Mouse (Mus musculus) stomach, embryonic 15.5 days (tissue): ENCODE measurements around the gene Col7a1. TPM values are rescaled to one million over a fixed set of nuclear protein-coding genes. Genes with fewer than 3 reads are reported as not detected.

Experiments used
- ATAC-seq: fragments of 200-750 bp; cut with Nextera tagmentation; 2 replicates; pipeline ENCODE4 v1.8.0; 2017; ENCODE audit warnings: low read depth, moderate number of reproducible peaks, moderate TSS enrichment; ENCODE audit not compliant: insufficient read depth, low FRiP score
- H3K27ac ChIP-seq: fragments of 300-500 bp; sonication (generic); 2 replicates; pipeline ENCODE4 v1.5.1; 2015; ENCODE audit warnings: mild to moderate bottlenecking, inconsistent platforms
- H3K27me3 ChIP-seq: fragments of 300-500 bp; sonication (generic); replicated peaks from 2 replicates; pipeline ENCODE4 v1.6.1; 2015; ENCODE audit warnings: inconsistent platforms
- H3K36me3 ChIP-seq: fragments of 300-500 bp; sonication (generic); 2 replicates; pipeline ENCODE4 v1.6.1; 2015; ENCODE audit warnings: inconsistent platforms
- H3K4me1 ChIP-seq: fragments of 300-500 bp; sonication (generic); 2 replicates; pipeline ENCODE4 v1.6.1; 2015; ENCODE audit warnings: inconsistent platforms
- H3K4me2 ChIP-seq: fragments of 300-500 bp; sonication (generic); 2 replicates; pipeline ENCODE4 v1.6.1; 2015; ENCODE audit warnings: mild to moderate bottlenecking, inconsistent platforms
- H3K4me3 ChIP-seq: fragments of 300-500 bp; sonication (generic); replicated peaks from 2 replicates; pipeline ENCODE4 v1.5.1; 2015; ENCODE audit warnings: inconsistent platforms
- H3K9ac ChIP-seq: fragments of 300-500 bp; sonication (generic); 2 replicates; pipeline ENCODE4 v1.6.1; 2015; ENCODE audit warnings: inconsistent platforms
- H3K9me3 ChIP-seq: fragments of 300-500 bp; sonication (generic); 2 replicates; pipeline ENCODE4 v1.6.1; 2016; ENCODE audit warnings: inconsistent platforms
- WGBS: fragments of 180-500 bp; shearing (Covaris S2); methylation state at CpG from one replicate; pipeline ENCODE4 v1.1.7; 2015; 5-methylcytosine and 5-hydroxymethylcytosine counted together
- polyA plus RNA-seq: library from polyadenylated mRNA; unstranded; fragments of >200 nt; fragmentation: Nextera tagmentation; extraction: Ambion mirVana; gene quantifications from 2 replicates; pipeline ENCODE4 v1.2.1, GENCODE M21; 2015

Gene Col7a1
- polyA plus RNA-seq = 5.9 and 6.6 TPM in 2 replicates

- WGBS = 13% methylated on average over 15 of the region's 15 CpGs
- peaks cover 21% of the 10 kb centered on the region for H3K36me3 ChIP-seq
- H3K27me3 ChIP-seq = 0 out of 2 replicates have a peak, but pooled peaks cover 7% of the 10 kb centered on the region
- no peak within 1 kb of the TSS for H3K27ac ChIP-seq
- no peak for ATAC-seq
- peak within 1 kb of the TSS; percentile 34 for H3K4me3 ChIP-seq
- H3K4me2 ChIP-seq = peak within 1 kb of the TSS; percentile 51
- 0 out of 2 replicates have a peak within 1 kb of the TSS, but pooled peaks have one; percentile 19 for H3K9ac ChIP-seq
- peaks cover 16% of the 10 kb centered on the region for H3K4me1 ChIP-seq
- H3K9me3 ChIP-seq = no peaks in the 10 kb centered on the region
These were observed at the start of gene Col7a1 for GRCm38 (mm10) chr9:108953081-108953636. Gene Col7a1, plus strand, starts transcription at chr9:108953586.

- H3K4me3 ChIP-seq = no peak overlapping the region
- H3K9me3 ChIP-seq = no peaks in the 10 kb centered on the region
- ATAC-seq = no peak
- 63% methylated on average over 6 of the region's 6 CpGs for WGBS
- no peaks in the 10 kb centered on the region for H3K4me1 ChIP-seq
- H3K27me3 ChIP-seq = no peaks in the 10 kb centered on the region
- no peaks in the 10 kb centered on the region for H3K36me3 ChIP-seq
- H3K27ac ChIP-seq = no peak overlapping the region
- H3K9ac ChIP-seq = no peak overlapping the region
- H3K4me2 ChIP-seq = no peak overlapping the region
These were observed 41.1 kb upstream of the Col7a1 start for GRCm38 (mm10) chr9:108912308-108912707.

- Histone ChIP-seq H3K4me2 (no peak overlapping the region), H3K9ac (no peak overlapping the region), H3K36me3 (no peaks in the 10 kb centered on the region), H3K4me3 (no peak overlapping the region), H3K9me3 (no peaks in the 10 kb centered on the region), H3K27ac (no peak overlapping the region), H3K4me1 (no peaks in the 10 kb centered on the region), H3K27me3 (no peaks in the 10 kb centered on the region)
- no peak for ATAC-seq
- WGBS = 79% methylated on average over 7 of the region's 7 CpGs
These were observed 40.2 kb upstream of the Col7a1 start for GRCm38 (mm10) chr9:108913161-108913560.

GRCm38 (mm10) chr9:108913621-108914020, 39.8 kb upstream of the Col7a1 start:
- WGBS = 61% methylated on average over 10 of the region's 10 CpGs
- Histone ChIP-seq H3K4me2 (no peak overlapping the region), H3K4me1 (no peaks in the 10 kb centered on the region), H3K36me3 (no peaks in the 10 kb centered on the region), H3K9me3 (no peaks in the 10 kb centered on the region), H3K9ac (no peak overlapping the region), H3K4me3 (no peak overlapping the region), H3K27me3 (no peaks in the 10 kb centered on the region), H3K27ac (no peak overlapping the region)
- ATAC-seq = no peak

GRCm38 (mm10) chr9:108914491-108914890, 38.9 kb upstream of the Col7a1 start, which contains the start of gene Tmem89:
Gene Tmem89, plus strand, starts transcription at chr9:108914619.
- H3K4me2 ChIP-seq = no peak within 1 kb of the TSS
- no peaks in the 10 kb centered on the region for H3K36me3 ChIP-seq
- no peak within 1 kb of the TSS for H3K4me3 ChIP-seq
- 71% methylated on average over 6 of the region's 6 CpGs for WGBS
- H3K9me3 ChIP-seq = no peaks in the 10 kb centered on the region
- no peaks in the 10 kb centered on the region for H3K4me1 ChIP-seq
- no peak within 1 kb of the TSS for H3K9ac ChIP-seq
- H3K27me3 ChIP-seq = no peaks in the 10 kb centered on the region
- H3K27ac ChIP-seq = no peak within 1 kb of the TSS
- no peak for ATAC-seq

GRCm38 (mm10) chr9:108925897-108926296, 27.5 kb upstream of the Col7a1 start:
- Histone ChIP-seq H3K36me3 (no peaks in the 10 kb centered on the region), H3K4me3 (no peak overlapping the region), H3K4me1 (no peaks in the 10 kb centered on the region), H3K27ac (no peak overlapping the region), H3K4me2 (no peak overlapping the region), H3K9me3 (no peaks in the 10 kb centered on the region), H3K27me3 (no peaks in the 10 kb centered on the region), H3K9ac (no peak overlapping the region)
- ATAC-seq = no peak
- 57% methylated on average over 8 of the region's 8 CpGs for WGBS

GRCm38 (mm10) chr9:108928424-108928823, 25.0 kb upstream of the Col7a1 start:
- WGBS = 85% methylated on average over 3 of the region's 3 CpGs
- no peak for ATAC-seq
- no peaks in the 10 kb centered on the region for H3K27me3 ChIP-seq
- H3K4me1 ChIP-seq = no peaks in the 10 kb centered on the region
- H3K9ac ChIP-seq = no peak overlapping the region
- H3K27ac ChIP-seq = no peak overlapping the region
- no peak overlapping the region for H3K4me3 ChIP-seq
- no peaks in the 10 kb centered on the region for H3K36me3 ChIP-seq
- H3K9me3 ChIP-seq = no peaks in the 10 kb centered on the region
- H3K4me2 ChIP-seq = no peak overlapping the region

- Histone ChIP-seq H3K4me2 (peak overlapping the region; percentile 39; the same call in 1 of the 2 replicates), H3K9ac (no peak overlapping the region), H3K36me3 (peaks cover 23% of the 10 kb centered on the region; the same call in 1 of the 2 replicates), H3K9me3 (no peaks in the 10 kb centered on the region), H3K27ac (no peak overlapping the region), H3K4me1 (peaks cover 8% of the 10 kb centered on the region; the same call in 1 of the 2 replicates), H3K27me3 (no peaks in the 10 kb centered on the region), H3K4me3 (peak overlapping the region; percentile 96)
- WGBS = 4% methylated on average over 3 of the region's 3 CpGs
- no peak for ATAC-seq
These were observed 17.4 kb upstream of the Col7a1 start for GRCm38 (mm10) chr9:108935991-108936390.

- no peaks in the 10 kb centered on the region for H3K27me3 ChIP-seq
- under 1% methylated on average over 57 of the region's 58 CpGs for WGBS
- H3K4me1 ChIP-seq = peaks cover 8% of the 10 kb centered on the region; the same call in 1 of the 2 replicates
- no peaks in the 10 kb centered on the region for H3K9me3 ChIP-seq
- peak within 1 kb of the TSS; percentile 94 for H3K9ac ChIP-seq
- peak within 1 kb of the TSS; percentile 72 for H3K4me2 ChIP-seq
- H3K27ac ChIP-seq = peak within 1 kb of the TSS; percentile 74
- H3K4me3 ChIP-seq = peak within 1 kb of the TSS; percentile 96
- peaks cover 26% of the 10 kb centered on the region for H3K36me3 ChIP-seq
- ATAC-seq = peak; percentile 91
These were observed 16.7 kb upstream of the Col7a1 start, which contains the start of gene Uqcrc1 for GRCm38 (mm10) chr9:108936418-108937364. Gene Uqcrc1, plus strand, starts transcription at chr9:108936633.

GRCm38 (mm10) chr9:108945111-108945510, 8.3 kb upstream of the Col7a1 start:
- Histone ChIP-seq H3K27ac (0 out of 2 replicates have a peak overlapping the region, but pooled peaks have one; percentile 13), H3K4me1 (peaks cover 8% of the 10 kb centered on the region; the same call in 1 of the 2 replicates), H3K9me3 (no peaks in the 10 kb centered on the region), H3K9ac (no peak overlapping the region), H3K4me2 (no peak overlapping the region), H3K4me3 (no peak overlapping the region), H3K27me3 (no peaks in the 10 kb centered on the region), H3K36me3 (peaks cover 84% of the 10 kb centered on the region)
- no peak for ATAC-seq
- WGBS = 77% methylated on average over 9 of the region's 9 CpGs

- no peak for ATAC-seq
- no peak overlapping the region for H3K4me2 ChIP-seq
- peaks cover 9% of the 10 kb centered on the region; the same call in 1 of the 2 replicates for H3K4me1 ChIP-seq
- H3K4me3 ChIP-seq = no peak overlapping the region
- H3K9ac ChIP-seq = no peak overlapping the region
- no peaks in the 10 kb centered on the region for H3K9me3 ChIP-seq
- H3K36me3 ChIP-seq = peaks cover 82% of the 10 kb centered on the region
- whole genome bisulfite sequencing = 81% methylated on average over 5 of the region's 5 CpGs
- no peaks in the 10 kb centered on the region for H3K27me3 ChIP-seq
- no peak overlapping the region for H3K27ac ChIP-seq
These were observed 7.8 kb upstream of the Col7a1 start for GRCm38 (mm10) chr9:108945608-108946007.
